Mouse (Mus musculus): Measurements from ENCODE around the gene Lamp2. TPM values are rescaled to one million over a fixed set of nuclear protein-coding genes. Genes with fewer than 3 reads are reported as not detected.

Gene Lamp2
- total RNA-seq, 1 experiment, result 33.1 TPM

- Histone ChIP-seq H3K9me3 (ENCODE audit: control insufficient read depth, insufficient read depth, low read depth, low read length) (no peaks in the 10 kb centered on the region), H3K9ac (ENCODE audit: insufficient read depth, low read depth, low read length, poor library complexity, severe bottlenecking) (no peak overlapping the region), H3K36me3 (ENCODE audit: control insufficient read depth, insufficient read depth, low read length, poor library complexity, severe bottlenecking) (no peaks in the 10 kb centered on the region), H3K4me3 (ENCODE audit: insufficient read depth in 1 of 2, low read depth in 1 of 2, low read length in 2 of 2, poor library complexity in 1 of 2, severe bottlenecking in 1 of 2) (no peak overlapping the region), H3K27ac (ENCODE audit: insufficient read depth, low read depth, low read length, poor library complexity, severe bottlenecking) (no peak overlapping the region), H3K4me1 (ENCODE audit: control insufficient read depth in 2 of 2, insufficient read depth in 2 of 2, low read length in 2 of 2, poor library complexity in 1 of 2) (no peaks in the 10 kb centered on the region)
- in situ Hi-C loops (cut with MboI; ENCODE audit: low sequenced_read_pairs in 2 of 2, unreplicated experiment in 2 of 2), result no loop called here
- DNase-seq (ENCODE audit: low read depth, low spot score), result no peak
- TF ChIP-seq CHD2 (IDR thresholded peaks at IDR 0.05; ENCODE audit: low read depth, low read length) (no peak), MAFK (IDR thresholded peaks at IDR 0.05; ENCODE audit: insufficient read depth, low read depth, low read length) (no peak), ZNF384 (IDR thresholded peaks at IDR 0.05; ENCODE audit: low read depth, low read length) (no peak), ZC3H11A (IDR thresholded peaks at IDR 0.05; ENCODE audit: borderline replicate concordance, low read depth, low read length) (no peak), HCFC1 (IDR thresholded peaks at IDR 0.05; ENCODE audit: borderline replicate concordance, insufficient read depth, low read length) (no peak)
These were observed 94.2 kb downstream of the Lamp2 start for GRCm38 (mm10) chrX:38362016-38362415.

Other genes with a start within 250 kb of the Lamp2 start
- 0.21 and 0.22 TPM in 2 replicates for gene Tmem255a, start 204.0 kb downstream of the Lamp2 start, total RNA-seq (2012; rRNA removed)
- not detected in 2 replicates for gene Atp1b4, start 140.3 kb downstream of the Lamp2 start, total RNA-seq (2012; rRNA removed)
- 67.4 and 114 TPM in 2 replicates for gene Cul4b, start 119.7 kb upstream of the Lamp2 start, total RNA-seq (2012; rRNA removed)
- gene Mcts1, start 144.1 kb upstream of the Lamp2 start, total RNA-seq (2012; rRNA removed), result 37.3 and 44.7 TPM in 2 replicates
- 13.8 and 17.1 TPM in 2 replicates for gene C1galt1c1, start 178.6 kb upstream of the Lamp2 start, total RNA-seq (2012; rRNA removed)